Mouse (Mus musculus): ENCODE measurements around the gene Ankrd10. TPM values are rescaled to one million over a fixed set of nuclear protein-coding genes. Genes with fewer than 3 reads are reported as not detected.

Ankrd10 gene
- total and polyA plus RNA-seq, 3 experiments: 70.4 to 74.8 TPM; not detected in 1

GRCm38 (mm10) chr8:11661969-11662368, 26.4 kb upstream of the Ankrd10 start:
- no peak for DNase-seq (ENCODE audit: low read depth, low spot score)
- peaks cover 0 to 4% of the 10 kb centered on the region in 2 experiments; a peak in 1 of 4 replicates for H3K27me3 ChIP-seq (ENCODE audit: control insufficient read depth in 1 of 2, insufficient read depth in 2 of 2, low read length in 2 of 2)
- H3K27ac ChIP-seq (ENCODE audit: control insufficient read depth, low read depth, low read length): no peak overlapping the region
- no peak for TF ChIP-seq ZMIZ1 (IDR thresholded peaks at IDR 0.05; ENCODE audit: low read depth, low read length)
- TF ChIP-seq POLR2AphosphoS5 (IDR thresholded peaks at IDR 0.05; ENCODE audit: borderline replicate concordance, low read depth, low read length): no peak
- no peak for TF ChIP-seq MXI1 (IDR thresholded peaks at IDR 0.05; ENCODE audit: low read depth, low read length)
- TF ChIP-seq SMC3 (IDR thresholded peaks at IDR 0.05; ENCODE audit: low read depth, low read length): no peak
- no peak for TF ChIP-seq USF2 (IDR thresholded peaks at IDR 0.05; ENCODE audit: borderline replicate concordance in 1 of 2, insufficient read depth in 1 of 2, low read depth in 1 of 2, low read length in 2 of 2)
- no peak for TF ChIP-seq ETS1 (IDR thresholded peaks at IDR 0.05; ENCODE audit: low read depth, low read length)
- no peak for TF ChIP-seq ZC3H11A (IDR thresholded peaks at IDR 0.05; ENCODE audit: low read depth, low read length)
- no peak for TF ChIP-seq POLR2AphosphoS2 (IDR thresholded peaks at IDR 0.05; ENCODE audit: low read length)
- no peak for TF ChIP-seq CHD2 (IDR thresholded peaks at IDR 0.05; ENCODE audit: low read length)
- TF ChIP-seq MYC (IDR thresholded peaks at IDR 0.05; ENCODE audit: low read depth, low read length): no peak
- no peak for TF ChIP-seq MAX (IDR thresholded peaks at IDR 0.05; ENCODE audit: low read length)
- TF ChIP-seq KAT2A (conservative IDR thresholded peaks at IDR 0.05; ENCODE audit: low read depth, low read length): no peak
- no peak for TF ChIP-seq USF1 (IDR thresholded peaks at IDR 0.05; ENCODE audit: low read depth, low read length)
- no peaks in the 10 kb centered on the region for H3K36me3 ChIP-seq (ENCODE audit: control insufficient read depth in 1 of 2, insufficient read depth in 2 of 2, low read length in 2 of 2)
- no peak overlapping the region for H3K4me3 ChIP-seq (ENCODE audit: control insufficient read depth in 1 of 2, insufficient read depth in 1 of 2, low read depth in 2 of 2, low read length in 2 of 2)
- no peaks in the 10 kb centered on the region for H3K9me3 ChIP-seq (replicated peaks; ENCODE audit: insufficient read depth, low read length)
- H3K79me2 ChIP-seq (ENCODE audit: control insufficient read depth, insufficient read depth, low read length, poor library complexity): no peaks in the 10 kb centered on the region
- no peaks in the 10 kb centered on the region for H3K4me1 ChIP-seq (ENCODE audit: control insufficient read depth in 1 of 2, insufficient read depth in 2 of 2, low read length in 2 of 2)
- no peak overlapping the region for H3K9ac ChIP-seq (ENCODE audit: control insufficient read depth, low read depth, low read length, poor library complexity, severe bottlenecking)

GRCm38 (mm10) chr8:11650021-11650420, 14.5 kb upstream of the Ankrd10 start:
- H3K4me3 ChIP-seq (ENCODE audit: control insufficient read depth in 1 of 2, insufficient read depth in 1 of 2, low read depth in 2 of 2, low read length in 2 of 2): no peak overlapping the region

More at GRCm38 (mm10) chr8:11650021-11650420, 14.5 kb upstream of the Ankrd10 start:
- Histone ChIP-seq H3K9ac (ENCODE audit: control insufficient read depth, low read depth, low read length, poor library complexity, severe bottlenecking) (no peak overlapping the region), H3K4me1 (ENCODE audit: control insufficient read depth in 1 of 2, insufficient read depth in 2 of 2, low read length in 2 of 2) (no peaks in the 10 kb centered on the region), H3K79me2 (ENCODE audit: control insufficient read depth, insufficient read depth, low read length, poor library complexity) (no peaks in the 10 kb centered on the region), H3K27ac (ENCODE audit: control insufficient read depth, low read depth, low read length) (no peak overlapping the region), H3K27me3 (ENCODE audit: control insufficient read depth in 1 of 2, insufficient read depth in 2 of 2, low read length in 2 of 2) (no peaks in the 10 kb centered on the region), H3K36me3 (ENCODE audit: control insufficient read depth in 1 of 2, insufficient read depth in 2 of 2, low read length in 2 of 2) (no peaks in the 10 kb centered on the region), H3K9me3 (replicated peaks; ENCODE audit: insufficient read depth, low read length) (no peaks in the 10 kb centered on the region)
- TF ChIP-seq USF1 (IDR thresholded peaks at IDR 0.05; ENCODE audit: low read depth, low read length): no peak
- no peak for TF ChIP-seq POLR2AphosphoS2 (IDR thresholded peaks at IDR 0.05; ENCODE audit: low read length)
- TF ChIP-seq MAZ (IDR thresholded peaks at IDR 0.05; ENCODE audit: low read depth, low read length): no peak
- no peak for TF ChIP-seq RAD21 (IDR thresholded peaks at IDR 0.05; ENCODE audit: low read depth, low read length)
- no peak for TF ChIP-seq CHD1 (IDR thresholded peaks at IDR 0.05; ENCODE audit: low read depth, low read length)
- no peak for TF ChIP-seq POLR2A (IDR thresholded peaks at IDR 0.05; ENCODE audit: control insufficient read depth in 1 of 2, insufficient read depth in 1 of 2, low read depth in 1 of 2, low read length in 2 of 2, poor library complexity in 1 of 2)
- TF ChIP-seq TAL1 (IDR thresholded peaks at IDR 0.05; ENCODE audit: low read length): no peak
- TF ChIP-seq SIN3A (IDR thresholded peaks at IDR 0.05; ENCODE audit: low read length): no peak
- TF ChIP-seq CHD2 (IDR thresholded peaks at IDR 0.05; ENCODE audit: low read length): no peak
- no peak for TF ChIP-seq POLR2AphosphoS5 (IDR thresholded peaks at IDR 0.05; ENCODE audit: borderline replicate concordance, low read depth, low read length)
- no peak for TF ChIP-seq MEF2A (IDR thresholded peaks at IDR 0.05; ENCODE audit: extremely low read depth, insufficient replicate concordance, low read depth, low read length, poor library complexity, severe bottlenecking)
- no peak for TF ChIP-seq TCF12 (IDR thresholded peaks at IDR 0.05; ENCODE audit: low read depth, low read length)
- no peak for TF ChIP-seq MAX (IDR thresholded peaks at IDR 0.05; ENCODE audit: low read length)
- TF ChIP-seq ZNF384 (IDR thresholded peaks at IDR 0.05; ENCODE audit: low read depth, low read length): no peak
- TF ChIP-seq GATA1 (IDR thresholded peaks at IDR 0.05; ENCODE audit: low read depth, low read length): no peak
- TF ChIP-seq ZC3H11A (IDR thresholded peaks at IDR 0.05; ENCODE audit: low read depth, low read length): no peak
- TF ChIP-seq TBP (IDR thresholded peaks at IDR 0.05; ENCODE audit: low read depth, low read length): no peak
- TF ChIP-seq ZMIZ1 (IDR thresholded peaks at IDR 0.05; ENCODE audit: low read depth, low read length): no peak
- no peak for TF ChIP-seq KAT2A (conservative IDR thresholded peaks at IDR 0.05; ENCODE audit: low read depth, low read length)
- TF ChIP-seq ZKSCAN1 (IDR thresholded peaks at IDR 0.05; ENCODE audit: low read depth, low read length): no peak
- no peak for DNase-seq (ENCODE audit: low read depth, low spot score)
